Mouse (Mus musculus): Measurements from ENCODE around the gene Actrt2. TPM values are rescaled to one million over a fixed set of nuclear protein-coding genes. Genes with fewer than 3 reads are reported as not detected.

Actrt2 gene
- polyA plus RNA-seq (2012; rRNA removed; ENCODE audit: low replicate concordance) = not detected in 2 replicates

GRCm38 (mm10) chr4:154667767-154668166 lies at the start of gene Actrt2:
Actrt2 (minus strand) TSS chr4:154667867.

DNA sequence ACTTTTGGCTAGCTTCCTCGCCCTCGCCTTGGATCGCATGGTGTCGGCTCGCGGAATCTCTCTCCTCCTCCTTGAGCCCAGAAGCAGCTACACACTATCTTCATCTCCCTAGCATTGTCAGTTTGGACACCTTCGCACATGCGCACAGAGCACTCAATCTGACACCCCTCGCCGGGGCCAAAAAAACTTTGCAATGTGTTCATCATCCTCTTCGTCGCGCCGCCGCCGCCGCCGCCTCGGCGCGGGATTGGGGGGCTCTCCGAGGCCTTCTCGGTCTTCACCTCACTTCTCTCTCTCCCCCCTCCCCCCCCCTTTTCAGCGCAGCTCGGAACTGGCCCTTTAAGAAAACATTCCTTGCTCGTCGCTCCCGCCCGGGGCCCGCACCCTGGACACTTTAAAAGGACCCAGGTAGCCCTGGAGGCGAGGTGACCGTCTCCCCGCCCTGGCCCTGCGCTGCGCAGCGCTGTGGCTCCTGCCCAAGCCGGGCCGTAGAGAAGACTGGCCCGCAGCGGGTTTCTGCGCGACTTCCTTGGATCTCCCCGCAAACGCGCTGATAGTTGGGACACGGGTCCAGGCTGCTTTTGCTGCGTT lies 30.9 kb downstream of the Actrt2 start, which contains the start of gene Prdm16:
Gene Prdm16, minus strand, starts transcription at position 153 of the 591 bp plus-strand sequence.

Other genes starting within 250 kb of the Actrt2 start
- gene Prdm16, start 31.0 kb downstream of the Actrt2 start, polyA plus RNA-seq (2012; rRNA removed; ENCODE audit: low replicate concordance) = 3.3 and 19.4 TPM in 2 replicates
- gene Ttc34, start 169.6 kb upstream of the Actrt2 start, polyA plus RNA-seq (2012; rRNA removed; ENCODE audit: low replicate concordance) = 0.04 TPM in 2 replicates
- 0.07 and 0.45 TPM in 2 replicates for gene Mmel1, start 201.7 kb upstream of the Actrt2 start, polyA plus RNA-seq (2012; rRNA removed; ENCODE audit: low replicate concordance)
- gene Fam213b, start 231.3 kb upstream of the Actrt2 start, polyA plus RNA-seq (2012; rRNA removed; ENCODE audit: low replicate concordance) = 58.6 and 168 TPM in 2 replicates